Mouse (Mus musculus): ENCODE measurements around the gene P3h2. TPM values are rescaled to one million over a fixed set of nuclear protein-coding genes. Genes with fewer than 3 reads are reported as not detected.

Gene P3h2
- total RNA-seq, 2 experiments from 2014 or later, result 5.7 to 6.8 TPM

- intact Hi-C loops (cut with DNase I), result no loop called here
- peak; percentile 12 to 13 for DNase-seq
Measured at GRCm38 (mm10) chr16:26003261-26003660, 102.3 kb downstream of the P3h2 start.

GRCm38 (mm10) chr16:26002848-26003247 lies 102.7 kb downstream of the P3h2 start:
- DNase-seq, result peak in 1 of 2 experiments; percentile 8
- intact Hi-C loops (cut with DNase I), result no loop called here

- intact Hi-C loops (cut with DNase I), result no loop called here
Measured at GRCm38 (mm10) chr16:25994605-25995004, 111.0 kb downstream of the P3h2 start.

GRCm38 (mm10) chr16:25987221-25987620 lies 118.4 kb downstream of the P3h2 start:
- DNase-seq, result no peak
- intact Hi-C loops (cut with DNase I), result no loop called here

More at GRCm38 (mm10) chr16:25994605-25995004, 111.0 kb downstream of the P3h2 start:
- no peak for DNase-seq

- intact Hi-C loops (cut with DNase I), result loop anchor here (5.0 kb wide), 1 partner anchor 124 kb away; the partner anchor contains the start of gene P3h2
- peak in 1 of 2 experiments; percentile 17 for DNase-seq
Measured at GRCm38 (mm10) chr16:25983635-25984034, 121.9 kb downstream of the P3h2 start.

- intact Hi-C loops (cut with DNase I), result no loop called here
- DNase-seq, result peak in 1 of 2 experiments; percentile 4
Measured at GRCm38 (mm10) chr16:25979037-25979436, 126.5 kb downstream of the P3h2 start.

- intact Hi-C loops (cut with DNase I), result no loop called here
Measured at GRCm38 (mm10) chr16:25977210-25977609, 128.4 kb downstream of the P3h2 start.

GRCm38 (mm10) chr16:25971285-25971684 lies 134.3 kb downstream of the P3h2 start:
- DNase-seq, result no peak
- intact Hi-C loops (cut with DNase I), result no loop called here

More at GRCm38 (mm10) chr16:25977210-25977609, 128.4 kb downstream of the P3h2 start:
- DNase-seq, result no peak

GRCm38 (mm10) chr16:25970720-25971119 lies 134.9 kb downstream of the P3h2 start:
- intact Hi-C loops (cut with DNase I), result no loop called here
- no peak for DNase-seq

GRCm38 (mm10) chr16:25970193-25970592 lies 135.4 kb downstream of the P3h2 start:
- intact Hi-C loops (cut with DNase I), result no loop called here

GRCm38 (mm10) chr16:25967297-25967696 lies 138.3 kb downstream of the P3h2 start:
- DNase-seq, result peak; percentile 77 to 88

More at GRCm38 (mm10) chr16:25970193-25970592, 135.4 kb downstream of the P3h2 start:
- DNase-seq, result no peak

GRCm38 (mm10) chr16:25963856-25964255 lies 141.7 kb downstream of the P3h2 start:
- intact Hi-C loops (cut with DNase I), result loop anchor here (1.0 to 5.0 kb wide), 3 partner anchors 235 to 528 kb away; partner anchors contain the start of gene Cldn1
- peak; percentile 66 to 83 for DNase-seq

More at GRCm38 (mm10) chr16:25967297-25967696, 138.3 kb downstream of the P3h2 start:
- intact Hi-C loops (cut with DNase I), result loop anchor here (1.0 to 5.0 kb wide), 4 partner anchors 55 to 535 kb away; partner anchors contain the start of gene P3h2

- intact Hi-C loops (cut with DNase I), result loop anchor here (5.0 kb wide), 1 partner anchor 532 kb away; no protein-coding TSS in a partner anchor
- DNase-seq, result no peak
Measured at GRCm38 (mm10) chr16:25960345-25960744, 145.2 kb downstream of the P3h2 start.

- intact Hi-C loops (cut with DNase I), result loop anchor here (5.0 kb wide), 1 partner anchor 532 kb away; no protein-coding TSS in a partner anchor
- no peak for DNase-seq
Measured at GRCm38 (mm10) chr16:25959929-25960328, 145.7 kb downstream of the P3h2 start.

GRCm38 (mm10) chr16:25958650-25959238 lies 146.8 kb downstream of the P3h2 start:
- no peak for DNase-seq
- intact Hi-C loops (cut with DNase I), result no loop called here

- intact Hi-C loops (cut with DNase I), result no loop called here
- no peak for DNase-seq
Measured at GRCm38 (mm10) chr16:25958213-25958612, 147.4 kb downstream of the P3h2 start.

GRCm38 (mm10) chr16:25956831-25957230 lies 148.8 kb downstream of the P3h2 start:
- intact Hi-C loops (cut with DNase I), result no loop called here
- no peak for DNase-seq

GRCm38 (mm10) chr16:25954614-25955013 lies 151.0 kb downstream of the P3h2 start:
- no peak for DNase-seq
- intact Hi-C loops (cut with DNase I), result no loop called here

GRCm38 (mm10) chr16:25953359-25953758 lies 152.2 kb downstream of the P3h2 start:
- intact Hi-C loops (cut with DNase I), result no loop called here
- no peak for DNase-seq

GRCm38 (mm10) chr16:25952005-25952404 lies 153.6 kb downstream of the P3h2 start:
- peak; percentile 37 to 54 for DNase-seq
- intact Hi-C loops (cut with DNase I), result loop anchor here (1.0 kb wide), 1 partner anchor 576 kb away; no protein-coding TSS in a partner anchor

- intact Hi-C loops (cut with DNase I), result no loop called here
Measured at GRCm38 (mm10) chr16:25948067-25948466, 157.5 kb downstream of the P3h2 start.

More at GRCm38 (mm10) chr16:25948067-25948466, 157.5 kb downstream of the P3h2 start:
- DNase-seq, result no peak

Data from heart, postnatal 10 days (tissue).